Mouse (Mus musculus): Measurements from ENCODE around the gene Gstcd.

DNA sequence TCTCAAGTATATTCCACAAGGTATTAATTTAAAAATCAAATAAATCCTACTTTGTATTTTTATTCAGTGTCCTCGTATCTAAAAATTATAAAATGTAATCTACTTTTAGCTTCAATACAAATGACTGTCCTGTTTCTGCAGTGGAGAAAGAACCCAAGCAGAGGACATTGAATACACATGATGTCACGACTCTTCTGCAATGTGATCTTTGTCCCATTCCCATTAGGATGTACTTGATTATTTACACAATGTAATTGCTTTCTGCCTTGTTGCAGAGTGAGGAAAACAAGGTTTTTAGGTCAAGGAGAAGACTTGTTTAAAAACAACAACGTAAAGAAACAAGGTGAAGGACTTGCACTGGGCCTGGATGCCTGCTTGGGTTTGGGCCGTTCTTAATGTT is 84.6 kb downstream of the Gstcd start:
- TF ChIP-seq CTCF (IDR thresholded peaks at IDR 0.05; ENCODE audit: extremely low read depth, insufficient read length, insufficient replicate concordance, low read depth, low read length) (no peak), POLR2A (IDR thresholded peaks at IDR 0.05; ENCODE audit: low read depth, low read length) (no peak)

All from small intestine, adult 2 months (tissue).